Mouse (Mus musculus) spleen, adult 2 months (tissue): ENCODE data around the gene Supv3l1.

Source experiments
- CTCF ChIP-seq: fragments of 200-500 bp; IDR thresholded peaks from 2 replicates; pipeline ENCODE4 v1.5.1; 2011; ENCODE audit warnings: mild to moderate bottlenecking, inconsistent platforms; ENCODE audit not compliant: insufficient read depth, insufficient read length, insufficient replicate concordance; ENCODE audit errors: extremely low read depth
- POLR2A ChIP-seq: fragments of 200-500 bp; IDR thresholded peaks from 2 replicates; pipeline ENCODE4 v1.6.1; 2011; ENCODE audit warnings: low read depth, low read length, inconsistent platforms

GRCm38 (mm10) chr10:62421127-62421526 is 28.4 kb downstream of the Supv3l1 start:
- TF ChIP-seq CTCF (no peak), POLR2A (no peak)
